Mouse (Mus musculus): ENCODE results near the gene Ncapd2. TPM values are rescaled to one million over a fixed set of nuclear protein-coding genes. Genes with fewer than 3 reads are reported as not detected.
A peak's percentile ranks its signal among the peaks of the same experiment; 100 is the strongest.

The Ncapd2 gene
- polyA plus RNA-seq, 1 experiment from 2014 or later: 150 TPM

DNA sequence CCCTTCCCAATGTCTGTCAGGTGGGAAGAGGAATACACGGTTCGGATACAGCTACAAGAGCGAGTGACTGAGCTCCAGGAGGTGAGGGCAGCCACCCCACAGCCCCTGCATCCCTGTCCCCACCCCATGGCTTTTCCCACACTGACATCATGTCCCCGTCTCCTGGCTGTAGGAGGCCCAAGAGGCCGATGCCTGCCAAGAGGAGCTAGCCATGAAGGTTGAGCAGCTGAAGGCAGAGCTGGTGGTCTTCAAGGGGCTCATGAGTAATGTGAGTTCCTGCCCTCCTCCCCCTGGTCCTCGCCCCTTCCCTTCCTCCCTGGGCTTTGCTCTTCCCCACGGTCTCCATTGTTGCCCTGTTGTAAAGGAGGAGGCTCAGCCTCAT is 41.9 kb downstream of the Ncapd2 start:
- Histone ChIP-seq H3K9ac (ENCODE audit: low read depth, low read length) (no peak overlapping the region; the same call in 1 of the 2 replicates), H3K4me3 (ENCODE audit: low read length) (no peak overlapping the region), H3K4me1 (ENCODE audit: control insufficient read depth, insufficient read depth, low read length) (peaks cover 41% of the 10 kb centered on the region), H3K27ac (ENCODE audit: low read depth, low read length) (no peak overlapping the region; the same call in 1 of the 2 replicates), H3K9me3 (ENCODE audit: control insufficient read depth, low read length) (no peaks in the 10 kb centered on the region), H3K27me3 (ENCODE audit: control insufficient read depth, insufficient read depth, low read length) (no peaks in the 10 kb centered on the region), H3K4me2 (replicated peaks; ENCODE audit: low read depth, low read length) (no peak overlapping the region), H3K36me3 (ENCODE audit: control insufficient read depth, insufficient read depth, low read length) (no peaks in the 10 kb centered on the region; the same call in 1 of the 2 replicates)
- no peak for ATAC-seq (ENCODE audit: low FRiP score, low TSS enrichment)
- 70% methylated on average over 7 of the region's 7 CpGs for WGBS

DNA sequence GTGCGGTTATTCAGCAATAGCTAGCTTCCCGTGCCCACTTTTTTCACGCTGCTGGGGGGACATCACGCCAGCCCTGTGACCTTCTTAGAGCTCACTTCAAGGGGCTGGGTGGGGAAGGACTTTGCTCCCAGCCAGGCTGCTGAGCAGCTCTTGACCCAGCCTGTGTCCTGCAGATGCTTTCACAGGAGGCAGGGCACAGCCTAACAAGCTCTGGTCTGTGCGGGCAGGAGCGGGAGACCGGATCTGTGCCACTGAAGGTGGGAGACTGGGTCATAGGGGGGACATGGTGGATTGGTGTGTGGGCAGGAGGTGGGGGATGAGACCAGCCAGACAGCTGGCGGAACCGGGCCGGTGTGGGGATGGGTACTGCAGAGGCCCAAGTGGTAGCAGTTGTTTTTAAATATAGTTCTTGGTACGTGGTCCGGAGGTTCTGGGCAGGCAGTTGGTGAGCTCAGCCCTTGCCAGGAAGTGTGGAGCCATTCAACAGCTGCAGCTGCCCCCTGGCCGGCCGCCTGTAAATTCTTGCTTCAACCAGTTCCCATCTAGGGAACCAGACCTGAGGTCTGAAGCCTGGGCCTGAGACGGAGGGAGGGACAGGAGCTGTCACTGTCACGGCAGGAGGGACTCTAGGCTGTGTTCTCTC is 42.5 kb downstream of the Ncapd2 start:
- Histone ChIP-seq H3K9me3 (ENCODE audit: control insufficient read depth, low read length) (no peaks in the 10 kb centered on the region), H3K4me2 (replicated peaks; ENCODE audit: low read depth, low read length) (no peak overlapping the region; the same call in 1 of the 2 replicates), H3K27me3 (ENCODE audit: control insufficient read depth, insufficient read depth, low read length) (no peaks in the 10 kb centered on the region), H3K27ac (ENCODE audit: low read depth, low read length) (peak overlapping the region; percentile 78), H3K9ac (ENCODE audit: low read depth, low read length) (peak overlapping the region; percentile 31; the same call in 1 of the 2 replicates), H3K4me1 (ENCODE audit: control insufficient read depth, insufficient read depth, low read length) (peaks cover 41% of the 10 kb centered on the region), H3K4me3 (ENCODE audit: low read length) (no peak overlapping the region), H3K36me3 (ENCODE audit: control insufficient read depth, insufficient read depth, low read length) (peaks cover 4% of the 10 kb centered on the region; the same call in 1 of the 2 replicates)
- ATAC-seq (ENCODE audit: low FRiP score, low TSS enrichment): no peak
- 54% methylated on average over 16 of the region's 16 CpGs for WGBS

DNA sequence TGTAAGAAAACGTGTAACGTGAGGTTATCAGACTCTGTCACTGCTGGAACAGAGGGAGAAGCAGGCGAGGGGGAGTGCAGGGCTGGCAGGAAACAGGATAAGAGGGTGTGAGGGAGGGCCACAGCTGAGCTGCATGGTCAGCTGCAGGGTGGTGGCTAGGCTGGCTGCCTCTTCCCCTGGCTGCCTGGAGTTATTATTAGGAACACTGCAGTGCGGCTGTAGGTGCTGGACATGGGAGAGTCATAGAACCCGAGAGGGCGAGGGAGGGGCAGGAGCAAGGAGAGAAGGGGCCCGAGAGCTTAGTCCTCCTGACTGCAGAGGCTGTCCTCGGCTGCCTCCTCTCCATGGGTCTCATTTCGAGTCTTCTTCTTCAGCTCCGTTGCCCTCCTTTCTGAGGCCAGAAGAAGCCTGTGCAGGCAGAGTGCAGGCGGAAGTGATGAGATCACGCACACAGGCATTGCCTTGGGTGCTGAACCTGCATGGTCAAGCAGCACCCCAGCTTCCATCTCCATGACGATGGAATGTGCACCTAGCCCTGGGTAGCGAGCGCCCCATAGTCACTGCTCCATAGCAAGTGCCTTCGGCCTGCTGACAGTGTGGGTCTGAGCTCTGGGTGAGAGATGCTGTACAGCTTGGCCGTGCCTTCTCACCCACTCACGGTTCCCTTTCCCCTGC is 43.1 kb downstream of the Ncapd2 start:
- H3K36me3 ChIP-seq (ENCODE audit: control insufficient read depth, insufficient read depth, low read length): peaks cover 10% of the 10 kb centered on the region
- peaks cover 41% of the 10 kb centered on the region for H3K4me1 ChIP-seq (ENCODE audit: control insufficient read depth, insufficient read depth, low read length)
- peak overlapping the region; percentile 31 for H3K9ac ChIP-seq (ENCODE audit: low read depth, low read length)
- WGBS: 43% methylated on average over 18 of the region's 18 CpGs
- no peaks in the 10 kb centered on the region for H3K27me3 ChIP-seq (ENCODE audit: control insufficient read depth, insufficient read depth, low read length)
- H3K4me2 ChIP-seq (replicated peaks; ENCODE audit: low read depth, low read length): peak overlapping the region; percentile 8; the same call in 1 of the 2 replicates
- H3K9me3 ChIP-seq (ENCODE audit: control insufficient read depth, low read length): no peaks in the 10 kb centered on the region
- H3K27ac ChIP-seq (ENCODE audit: low read depth, low read length): peak overlapping the region; percentile 78
- H3K4me3 ChIP-seq (ENCODE audit: low read length): no peak overlapping the region; the same call in 1 of the 2 replicates
- peak; percentile 28 for ATAC-seq (ENCODE audit: low FRiP score, low TSS enrichment)

GRCm38 (mm10) chr6:125147329-125147728 is 44.2 kb downstream of the Ncapd2 start:
- Histone ChIP-seq H3K27me3 (ENCODE audit: control insufficient read depth, insufficient read depth, low read length) (no peaks in the 10 kb centered on the region), H3K4me3 (ENCODE audit: low read length) (no peak overlapping the region), H3K4me2 (replicated peaks; ENCODE audit: low read depth, low read length) (peak overlapping the region; percentile 89; the same call in 1 of the 2 replicates), H3K9me3 (ENCODE audit: control insufficient read depth, low read length) (no peaks in the 10 kb centered on the region), H3K27ac (ENCODE audit: low read depth, low read length) (peak overlapping the region; percentile 78; the same call in 1 of the 2 replicates), H3K36me3 (ENCODE audit: control insufficient read depth, insufficient read depth, low read length) (peaks cover 14% of the 10 kb centered on the region), H3K9ac (ENCODE audit: low read depth, low read length) (0 out of 2 replicates have a peak overlapping the region, but pooled peaks have one; percentile 2), H3K4me1 (ENCODE audit: control insufficient read depth, insufficient read depth, low read length) (peaks cover 41% of the 10 kb centered on the region)
- 34% methylated on average over 10 of the region's 10 CpGs for WGBS
- ATAC-seq (ENCODE audit: low FRiP score, low TSS enrichment): peak; percentile 21; the same call in 1 of the 2 replicates

DNA sequence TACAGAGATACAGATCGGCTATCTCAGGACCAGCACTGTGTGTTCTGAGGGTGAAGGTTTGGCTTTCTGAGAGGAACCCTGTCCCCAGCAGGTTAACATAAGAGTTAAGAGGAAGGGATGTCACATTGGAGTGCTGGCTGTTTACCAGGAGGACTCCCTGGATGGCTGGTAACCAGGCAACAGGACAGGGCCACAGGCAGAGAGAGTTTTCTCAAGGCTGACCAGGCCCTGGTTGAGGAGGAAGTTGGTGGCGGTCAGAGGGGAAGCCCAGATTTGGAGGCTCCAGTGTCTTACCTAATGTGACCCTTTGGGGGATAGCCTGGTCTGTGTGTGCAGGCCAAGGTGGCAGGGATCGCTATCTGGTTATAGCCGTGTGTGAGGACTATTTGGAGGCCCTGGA is 44.7 kb downstream of the Ncapd2 start:
- 0 out of 2 replicates have a peak overlapping the region, but pooled peaks have one; percentile 1 for H3K4me3 ChIP-seq (ENCODE audit: low read length)
- peaks cover 41% of the 10 kb centered on the region for H3K4me1 ChIP-seq (ENCODE audit: control insufficient read depth, insufficient read depth, low read length)
- no peaks in the 10 kb centered on the region for H3K9me3 ChIP-seq (ENCODE audit: control insufficient read depth, low read length)
- H3K27ac ChIP-seq (ENCODE audit: low read depth, low read length): peak overlapping the region; percentile 25; the same call in 1 of the 2 replicates
- peak overlapping the region; percentile 89 for H3K4me2 ChIP-seq (replicated peaks; ENCODE audit: low read depth, low read length)
- no peak for ATAC-seq (ENCODE audit: low FRiP score, low TSS enrichment)
- WGBS: 71% methylated on average over 4 of the region's 4 CpGs
- no peak overlapping the region for H3K9ac ChIP-seq (ENCODE audit: low read depth, low read length)
- no peaks in the 10 kb centered on the region for H3K27me3 ChIP-seq (ENCODE audit: control insufficient read depth, insufficient read depth, low read length)
- peaks cover 20% of the 10 kb centered on the region for H3K36me3 ChIP-seq (ENCODE audit: control insufficient read depth, insufficient read depth, low read length)

- Histone ChIP-seq H3K27me3 (ENCODE audit: control insufficient read depth, insufficient read depth, low read length) (no peaks in the 10 kb centered on the region), H3K36me3 (ENCODE audit: control insufficient read depth, insufficient read depth, low read length) (peaks cover 26% of the 10 kb centered on the region), H3K9me3 (ENCODE audit: control insufficient read depth, low read length) (no peaks in the 10 kb centered on the region), H3K4me1 (ENCODE audit: control insufficient read depth, insufficient read depth, low read length) (peaks cover 41% of the 10 kb centered on the region), H3K4me3 (ENCODE audit: low read length) (peak overlapping the region; percentile 57), H3K9ac (ENCODE audit: low read depth, low read length) (peak overlapping the region; percentile 80), H3K27ac (ENCODE audit: low read depth, low read length) (no peak overlapping the region), H3K4me2 (replicated peaks; ENCODE audit: low read depth, low read length) (peak overlapping the region; percentile 89)
- 52% methylated on average over 7 of the region's 7 CpGs for WGBS
- no peak for ATAC-seq (ENCODE audit: low FRiP score, low TSS enrichment)
Measured at GRCm38 (mm10) chr6:125146148-125146547, 45.4 kb downstream of the Ncapd2 start.

- ATAC-seq (ENCODE audit: low FRiP score, low TSS enrichment): peak; percentile 60
Measured at GRCm38 (mm10) chr6:125145479-125145951, 46.0 kb downstream of the Ncapd2 start.

DNA sequence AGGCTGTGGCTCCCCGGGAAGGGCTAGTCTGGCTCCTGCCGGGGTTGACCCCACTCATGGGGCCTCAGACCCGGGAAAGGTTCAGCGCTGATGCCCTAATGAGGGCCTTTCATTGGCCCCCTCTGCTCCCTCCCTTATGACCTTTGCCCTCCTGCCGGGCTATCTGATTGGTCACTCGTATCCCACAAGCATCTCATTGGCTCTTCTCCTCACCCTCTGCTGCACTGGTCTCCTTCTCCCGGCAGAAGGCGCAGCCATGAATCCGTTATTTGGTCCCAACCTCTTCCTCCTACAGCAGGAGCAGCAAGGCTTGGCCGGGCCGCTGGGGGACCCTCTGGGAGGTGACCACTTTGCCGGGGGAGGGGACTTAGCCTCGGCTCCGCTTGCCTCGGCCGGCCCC is 46.5 kb downstream of the Ncapd2 start, which contains the start of gene Iffo1:
TSS of gene Iffo1 (plus strand) at position 241 of the 400 bp plus-strand sequence.
- Histone ChIP-seq H3K27me3 (ENCODE audit: control insufficient read depth, insufficient read depth, low read length) (no peaks in the 10 kb centered on the region), H3K4me2 (replicated peaks; ENCODE audit: low read depth, low read length) (peak within 1 kb of the TSS; percentile 89), H3K36me3 (ENCODE audit: control insufficient read depth, insufficient read depth, low read length) (peaks cover 38% of the 10 kb centered on the region), H3K27ac (ENCODE audit: low read depth, low read length) (peak within 1 kb of the TSS; percentile 84), H3K9ac (ENCODE audit: low read depth, low read length) (peak within 1 kb of the TSS; percentile 80), H3K9me3 (ENCODE audit: control insufficient read depth, low read length) (no peaks in the 10 kb centered on the region), H3K4me1 (ENCODE audit: control insufficient read depth, insufficient read depth, low read length) (peaks cover 41% of the 10 kb centered on the region), H3K4me3 (ENCODE audit: low read length) (peak within 1 kb of the TSS; percentile 57)
- peak; percentile 92 for ATAC-seq (ENCODE audit: low FRiP score, low TSS enrichment)
- 0% methylated on average over 16 of the region's 16 CpGs for WGBS

More at GRCm38 (mm10) chr6:125145479-125145951, 46.0 kb downstream of the Ncapd2 start:
- Histone ChIP-seq H3K9me3 (ENCODE audit: control insufficient read depth, low read length) (no peaks in the 10 kb centered on the region), H3K4me1 (ENCODE audit: control insufficient read depth, insufficient read depth, low read length) (peaks cover 41% of the 10 kb centered on the region), H3K4me2 (replicated peaks; ENCODE audit: low read depth, low read length) (peak overlapping the region; percentile 89), H3K9ac (ENCODE audit: low read depth, low read length) (peak overlapping the region; percentile 80), H3K36me3 (ENCODE audit: control insufficient read depth, insufficient read depth, low read length) (peaks cover 32% of the 10 kb centered on the region), H3K27ac (ENCODE audit: low read depth, low read length) (peak overlapping the region; percentile 84), H3K4me3 (ENCODE audit: low read length) (peak overlapping the region; percentile 57), H3K27me3 (ENCODE audit: control insufficient read depth, insufficient read depth, low read length) (no peaks in the 10 kb centered on the region)
- 3% methylated on average over 35 of the region's 35 CpGs for WGBS

All from kidney, embryonic 14.5 days (tissue).